In genomic region chr6:54265384-54265783, GRCm38 (mm10) we compare ENCODE assay signal across 17 mouse cellular contexts.
"Had no signal": no experiment of that assay in that cellular context is flagged by ENCODE, and none has a peak within 500 bp of the region (broad histone marks: within the 10 kb centered on the region; RNA-seq: fewer than 3 reads in every experiment).

No protein-coding gene starts in this region.

- DNase-seq: liver, postnatal 0 days; lung, adult 2 months; lung, postnatal 14 days; lung, postnatal 36 days; right cerebral cortex, postnatal 14 days; thymus, adult 2 months; thymus, postnatal 25 days; thymus, postnatal 4 days had no signal

- H3K27me3 ChIP-seq: lung, embryonic 15.5 days; megakaryocyte, embryonic 14.5 days; midbrain, embryonic 13.5 days; midbrain, embryonic 15.5 days; neural tube, embryonic 12.5 days; stomach, embryonic 15.5 days had no signal

- H3K27ac ChIP-seq: lung, embryonic 15.5 days; macrophage; midbrain, embryonic 13.5 days; midbrain, embryonic 15.5 days; neural tube, embryonic 12.5 days; stomach, embryonic 15.5 days; stomach, postnatal 0 days had no signal

- H3K4me1 ChIP-seq: lung, embryonic 15.5 days; midbrain, embryonic 13.5 days; midbrain, embryonic 15.5 days; stomach, embryonic 15.5 days had no signal

- ATAC-seq: liver, postnatal 0 days; lung, postnatal 0 days; midbrain, embryonic 13.5 days; midbrain, embryonic 15.5 days had no signal

- H3K4me3 ChIP-seq: lung, embryonic 15.5 days; megakaryocyte, embryonic 14.5 days; midbrain, embryonic 13.5 days; midbrain, embryonic 15.5 days; neural tube, embryonic 12.5 days; stomach, embryonic 15.5 days had no signal

- H3K36me3 ChIP-seq: lung, embryonic 15.5 days; midbrain, embryonic 13.5 days; midbrain, embryonic 15.5 days; neural tube, embryonic 12.5 days; stomach, embryonic 15.5 days had no signal
